Mouse (Mus musculus) heart, postnatal 0 days (tissue): ENCODE measurements around the gene Col4a2. TPM values are rescaled to one million over a fixed set of nuclear protein-coding genes. Genes with fewer than 3 reads are reported as not detected.

Source experiments
- ATAC-seq: fragments of 200-750 bp; cut with Nextera tagmentation; 2 replicates; pipeline ENCODE4 v1.8.0; 2017; ENCODE audit warnings: low read depth, moderate number of reproducible peaks, moderate library complexity; ENCODE audit not compliant: insufficient read depth
- DNase-seq: peaks from one replicate; pipeline ENCODE4 v3.0.0-alpha.2; 2016; ENCODE audit warnings: low spot score
- H3K27ac ChIP-seq: fragments of 300-500 bp; sonication (generic); 2 replicates; pipeline ENCODE4 v1.5.1; 2014; ENCODE audit warnings: low read depth, mild to moderate bottlenecking
- H3K27me3 ChIP-seq: fragments of 300-500 bp; sonication (generic); 2 replicates; pipeline ENCODE4 v1.6.1; 2014; ENCODE audit warnings: low read length, mixed read lengths; ENCODE audit not compliant: control insufficient read depth, insufficient read depth
- H3K36me3 ChIP-seq: fragments of 300-500 bp; sonication (generic); replicated peaks from 2 replicates; pipeline ENCODE4 v1.6.1; 2014; ENCODE audit warnings: low read length, mixed read lengths; ENCODE audit not compliant: control insufficient read depth, insufficient read depth
- H3K4me1 ChIP-seq: fragments of 300-500 bp; sonication (generic); 2 replicates; pipeline ENCODE4 v1.6.1; 2014; ENCODE audit warnings: antibody characterized with exemption; ENCODE audit not compliant: control insufficient read depth, insufficient read depth
- H3K4me2 ChIP-seq: fragments of 300-500 bp; sonication (generic); 2 replicates; pipeline ENCODE4 v1.6.1; 2014; ENCODE audit warnings: low read depth, mild to moderate bottlenecking, low read length, moderate library complexity
- H3K4me3 ChIP-seq: fragments of 300-500 bp; sonication (generic); 2 replicates; pipeline ENCODE4 v1.5.1; 2014; ENCODE audit warnings: low read depth, low read length
- H3K9ac ChIP-seq: fragments of 300-500 bp; sonication (generic); replicated peaks from 2 replicates; pipeline ENCODE4 v1.6.1; 2014; ENCODE audit warnings: low read depth, low read length, mixed read lengths
- H3K9me3 ChIP-seq: fragments of 300-500 bp; sonication (generic); replicated peaks from 2 replicates; pipeline ENCODE4 v1.6.1; 2016; ENCODE audit warnings: low read length; ENCODE audit not compliant: control insufficient read depth
- CTCF ChIP-seq: IDR thresholded peaks from 2 replicates; pipeline ENCODE4 v1.5.1; 2016; ENCODE audit warnings: antibody characterized with exemption, control low read depth, low read depth
- EP300 ChIP-seq: IDR thresholded peaks from 2 replicates; pipeline ENCODE4 v1.6.1; 2016; ENCODE audit warnings: antibody characterized with exemption, low read depth
- WGBS: fragments of 180-500 bp; shearing (Covaris S2); extraction: QIAGEN DNeasy Blood & Tissue Kit; methylation state at CpG from one replicate; pipeline ENCODE4 v1.1.7; 2014; 5-methylcytosine and 5-hydroxymethylcytosine counted together
- polyA plus RNA-seq: library from polyadenylated mRNA; unstranded; fragments of >200 nt; fragmentation: Nextera tagmentation; extraction: Ambion mirVana; gene quantifications from 2 replicates; pipeline ENCODE4 v1.2.1, GENCODE M21; 2015
- total RNA-seq: library from RNA; depleted of rRNA; stranded (reverse); fragments of >200 nt; gene quantifications from 2 replicates; pipeline ENCODE4 v1.2.3, GENCODE M21; 2014; ENCODE audit warnings: low replicate concordance

The Col4a2 gene
- total and polyA plus RNA-seq, 2 experiments from 2014 or later: 98.5 to 315 TPM

DNA sequence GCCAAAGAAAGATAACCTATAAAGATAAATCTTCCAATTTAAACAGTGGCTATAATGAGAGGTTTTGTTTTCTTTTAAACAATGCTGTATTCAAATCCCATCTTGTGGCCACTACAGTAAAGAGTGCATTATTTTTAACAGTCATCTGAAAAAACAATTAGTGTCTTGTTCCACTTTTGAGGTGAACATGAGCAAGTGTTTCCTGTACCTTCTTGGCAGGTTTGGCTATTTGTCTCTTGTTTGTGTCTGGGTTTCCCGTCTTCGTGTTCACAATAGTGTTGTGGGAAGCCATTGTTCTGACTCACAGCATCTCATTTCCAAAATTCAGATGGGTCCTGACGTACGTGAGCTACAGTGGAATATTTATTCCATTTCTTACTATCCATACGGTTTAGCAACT, 55.1 kb downstream of the Col4a2 start:
- peaks cover 51% of the 10 kb centered on the region for H3K4me1 ChIP-seq
- peaks cover 12% of the 10 kb centered on the region; the same call in 1 of the 2 replicates for H3K36me3 ChIP-seq
- no peak overlapping the region for H3K27ac ChIP-seq
- H3K9me3 ChIP-seq: no peaks in the 10 kb centered on the region
- TF ChIP-seq EP300: no peak
- no peak for TF ChIP-seq CTCF
- H3K4me3 ChIP-seq: no peak overlapping the region
- H3K9ac ChIP-seq: no peak overlapping the region
- ATAC-seq (no peak), DNase-seq (no peak)
- H3K4me2 ChIP-seq: no peak overlapping the region
- H3K27me3 ChIP-seq: no peaks in the 10 kb centered on the region
- 76% methylated on average over 5 of the region's 5 CpGs for WGBS

DNA sequence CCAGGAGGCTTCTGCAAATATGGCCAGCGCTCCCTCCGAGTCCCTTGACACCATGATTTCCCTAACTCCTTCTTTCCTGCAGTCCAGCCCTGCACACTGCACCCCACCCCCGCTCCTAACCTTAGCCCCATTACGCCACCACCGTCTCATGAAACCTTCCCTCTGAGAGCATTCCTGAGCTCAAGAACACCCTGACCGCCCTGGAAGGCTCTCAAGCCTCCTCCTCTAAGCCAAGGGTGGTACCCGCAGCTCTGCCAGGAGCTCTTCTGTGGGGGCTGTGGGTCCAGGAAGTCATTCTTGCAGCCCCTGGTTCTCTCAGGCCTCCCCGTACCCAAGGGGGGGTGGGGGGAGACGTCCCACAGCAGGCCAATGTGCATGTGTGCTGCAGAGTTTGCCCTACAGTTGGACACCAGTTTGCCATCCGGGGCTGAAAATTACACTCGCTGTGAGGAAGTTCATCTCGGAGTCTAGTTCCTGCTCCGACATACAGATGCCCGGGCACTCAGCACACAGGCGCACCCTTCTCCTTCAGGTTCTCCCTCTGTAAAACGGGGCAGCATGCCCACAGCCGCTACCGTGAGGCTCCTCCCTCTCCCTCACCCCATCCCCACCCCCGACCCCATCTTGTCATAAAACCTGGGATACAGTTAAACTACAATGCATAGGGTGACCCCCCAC, 57.1 kb downstream of the Col4a2 start:
- Histone ChIP-seq H3K27me3 (no peaks in the 10 kb centered on the region), H3K4me3 (no peak overlapping the region), H3K4me2 (no peak overlapping the region), H3K9ac (no peak overlapping the region), H3K9me3 (no peaks in the 10 kb centered on the region), H3K36me3 (peaks cover 12% of the 10 kb centered on the region; the same call in 1 of the 2 replicates), H3K27ac (no peak overlapping the region), H3K4me1 (peaks cover 52% of the 10 kb centered on the region)
- ATAC-seq (no peak), DNase-seq (no peak)
- WGBS: 75% methylated on average over 19 of the region's 19 CpGs
- TF ChIP-seq CTCF (no peak), EP300 (no peak)

DNA sequence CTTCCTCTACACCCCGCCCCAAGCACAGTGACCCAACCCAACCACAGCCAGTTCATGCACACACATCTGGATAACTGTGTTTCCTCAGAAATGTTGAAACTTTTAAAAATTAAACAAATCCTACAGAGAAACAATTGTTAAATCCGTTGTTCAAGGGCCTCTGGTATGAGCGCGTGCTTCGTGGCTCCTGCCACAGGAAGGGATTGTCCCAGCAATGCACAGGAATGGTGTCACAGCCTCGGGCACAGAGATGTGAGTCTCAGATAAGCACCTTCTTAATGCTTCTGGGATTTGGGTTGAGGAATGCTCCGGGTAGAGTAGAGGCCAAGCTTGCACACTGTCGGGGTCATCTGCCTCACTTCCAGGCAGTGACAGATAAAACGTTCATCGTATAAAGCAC, 58.7 kb downstream of the Col4a2 start:
- no peaks in the 10 kb centered on the region for H3K27me3 ChIP-seq
- H3K4me2 ChIP-seq: no peak overlapping the region
- no peak overlapping the region for H3K9ac ChIP-seq
- peak overlapping the region; percentile 68; the same call in 1 of the 2 replicates for H3K27ac ChIP-seq
- H3K36me3 ChIP-seq: peaks cover 12% of the 10 kb centered on the region; the same call in 1 of the 2 replicates
- TF ChIP-seq EP300 (no peak), CTCF (no peak)
- H3K9me3 ChIP-seq: no peaks in the 10 kb centered on the region
- H3K4me3 ChIP-seq: no peak overlapping the region
- ATAC-seq (no peak), DNase-seq (no peak)
- H3K4me1 ChIP-seq: peaks cover 56% of the 10 kb centered on the region
- WGBS: 57% methylated on average over 10 of the region's 10 CpGs

DNA sequence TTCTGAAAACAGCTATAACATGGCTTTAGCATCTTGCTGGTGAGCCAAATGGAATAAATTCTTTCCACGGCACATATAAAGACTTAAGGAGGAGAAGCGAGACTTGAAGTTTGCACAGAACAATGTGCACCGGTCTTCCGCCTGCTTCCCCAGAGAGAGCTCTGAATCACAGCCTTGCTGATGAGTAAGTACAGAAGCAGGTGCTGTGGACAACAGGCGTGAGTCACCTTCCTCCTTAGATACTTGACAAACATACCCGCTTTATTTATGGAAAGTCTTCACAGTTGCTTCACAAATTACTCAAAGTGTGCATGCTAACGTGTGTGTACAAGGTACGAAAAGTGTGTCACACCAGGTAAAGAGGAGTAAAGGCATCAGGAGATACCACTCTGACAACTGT, 59.5 kb downstream of the Col4a2 start:
- Histone ChIP-seq H3K4me1 (peaks cover 56% of the 10 kb centered on the region), H3K27me3 (no peaks in the 10 kb centered on the region), H3K9ac (no peak overlapping the region), H3K4me3 (no peak overlapping the region), H3K36me3 (peaks cover 12% of the 10 kb centered on the region; the same call in 1 of the 2 replicates), H3K9me3 (no peaks in the 10 kb centered on the region), H3K27ac (peak overlapping the region; percentile 68; the same call in 1 of the 2 replicates), H3K4me2 (no peak overlapping the region)
- ATAC-seq: no peak
- TF ChIP-seq CTCF (no peak), EP300 (no peak)
- WGBS: 71% methylated on average over 8 of the region's 8 CpGs
- no peak for DNase-seq

DNA sequence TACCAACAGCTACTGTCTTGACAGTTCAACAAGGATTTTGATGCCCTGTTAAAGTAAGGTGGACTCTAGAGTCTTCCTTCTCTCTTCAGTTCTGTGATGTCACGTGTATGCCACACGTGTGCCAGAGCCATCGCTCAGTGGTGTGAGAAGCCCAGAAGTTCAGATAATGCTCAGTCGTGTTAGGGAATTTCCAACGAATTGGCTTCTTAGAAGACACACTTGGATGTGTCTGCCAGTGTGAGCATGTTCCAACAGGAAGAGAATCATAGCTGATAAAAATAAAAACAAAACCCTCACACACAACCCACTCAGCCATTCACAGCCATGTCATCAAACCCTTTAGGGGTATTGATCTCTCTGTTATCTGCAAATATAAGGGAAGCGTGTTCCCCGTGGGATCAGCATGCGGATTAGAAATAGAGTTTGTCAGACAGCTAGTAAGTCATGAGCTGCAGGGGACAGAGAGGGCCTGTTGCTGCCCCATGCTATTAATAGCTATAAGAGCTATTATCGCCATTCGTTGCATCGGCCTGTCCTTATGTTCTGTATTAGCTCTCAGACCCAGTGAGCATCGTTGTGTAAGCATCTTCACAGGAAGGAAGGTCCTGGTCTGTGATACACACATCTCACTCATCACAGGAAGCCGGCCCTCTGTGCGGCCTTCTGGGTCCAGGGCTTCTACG, 61.2 kb downstream of the Col4a2 start:
- peak; percentile 54; the same call in 1 of the 2 replicates for ATAC-seq
- H3K9ac ChIP-seq: no peak overlapping the region
- H3K9me3 ChIP-seq: no peaks in the 10 kb centered on the region
- peak overlapping the region; percentile 81 for H3K27ac ChIP-seq
- H3K4me1 ChIP-seq: peaks cover 63% of the 10 kb centered on the region
- H3K27me3 ChIP-seq: no peaks in the 10 kb centered on the region
- TF ChIP-seq CTCF (no peak), EP300 (no peak)
- H3K4me3 ChIP-seq: no peak overlapping the region
- DNase-seq: peak; percentile 51
- H3K36me3 ChIP-seq: 0 out of 2 replicates have a peak, but pooled peaks cover 20% of the 10 kb centered on the region
- 27% methylated on average over 15 of the region's 15 CpGs for WGBS
- H3K4me2 ChIP-seq: no peak overlapping the region
